Mouse (Mus musculus) adrenal gland, adult 2 months (tissue): ENCODE measurements around the gene Drc1. TPM values are rescaled to one million over a fixed set of nuclear protein-coding genes. Genes with fewer than 3 reads are reported as not detected.
A peak's percentile ranks its signal among the peaks of the same experiment; 100 is the strongest.

Experiments used
- DNase-seq: peaks from one replicate; pipeline ENCODE4 v3.0.0; 2021
- long read RNA-seq: library from polyadenylated mRNA; stranded (forward); transcript quantifications from one replicate; pipeline ENCODE4 v2.0.0, GENCODE M21; 2021
- polyA plus RNA-seq: library from polyadenylated mRNA; depleted of rRNA; stranded (reverse); fragments of >200 nt; gene quantifications from 2 replicates; pipeline ENCODE4 v1.2.3, GENCODE M21; 2012; rRNA removed
- total RNA-seq, 2 experiments: library from RNA; stranded (reverse); gene quantifications; 2 replicates each; pipeline ENCODE4 v1.2.3; 2021

Gene Drc1
- total RNA-seq (under 1 TPM; 0.49 to 0.59 TPM), polyA plus RNA-seq (0.11 TPM in 1 of 2 replicates, not detected in the other)
- long read RNA-seq, partial matches to known transcripts: 0 of 1 reads
- long read RNA-seq, other reads (novel, unspliced or antisense): 1 of 1 reads

GRCm38 (mm10) chr5:30281291-30281732, at the start of gene Drc1:
Gene Drc1, plus strand, starts transcription at chr5:30281388.
- peak; percentile 38 for DNase-seq

GRCm38 (mm10) chr5:30231891-30232270, 49.3 kb upstream of the Drc1 start:
- DNase-seq: no peak

- DNase-seq: peak; percentile 99
Measured at GRCm38 (mm10) chr5:30232271-30232971, 48.8 kb upstream of the Drc1 start, which contains the start of gene Selenoi. Gene Selenoi, plus strand, starts transcription at chr5:30232581.

- no peak for DNase-seq
Measured at GRCm38 (mm10) chr5:30233042-30233441, 48.1 kb upstream of the Drc1 start.

- DNase-seq: no peak
Measured at GRCm38 (mm10) chr5:30233979-30234378, 47.2 kb upstream of the Drc1 start.

- no peak for DNase-seq
Measured at GRCm38 (mm10) chr5:30235641-30236126, 45.5 kb upstream of the Drc1 start.

GRCm38 (mm10) chr5:30238533-30238932, 42.7 kb upstream of the Drc1 start:
- DNase-seq: no peak

GRCm38 (mm10) chr5:30240552-30240951, 40.6 kb upstream of the Drc1 start:
- DNase-seq: no peak

GRCm38 (mm10) chr5:30242410-30242809, 38.8 kb upstream of the Drc1 start:
- DNase-seq: peak; percentile 24

- no peak for DNase-seq
Measured at GRCm38 (mm10) chr5:30243741-30244140, 37.4 kb upstream of the Drc1 start.

GRCm38 (mm10) chr5:30245861-30246416, 35.2 kb upstream of the Drc1 start:
- no peak for DNase-seq

GRCm38 (mm10) chr5:30247666-30248065, 33.5 kb upstream of the Drc1 start:
- no peak for DNase-seq

GRCm38 (mm10) chr5:30255567-30256354, 25.4 kb upstream of the Drc1 start:
- no peak for DNase-seq

- no peak for DNase-seq
Measured at GRCm38 (mm10) chr5:30258776-30259175, 22.4 kb upstream of the Drc1 start.

- peak; percentile 19 for DNase-seq
Measured at GRCm38 (mm10) chr5:30270571-30271190, 10.5 kb upstream of the Drc1 start.

- DNase-seq: peak; percentile 52
Measured at GRCm38 (mm10) chr5:30271599-30272281, 9.4 kb upstream of the Drc1 start.

GRCm38 (mm10) chr5:30276361-30276760, 4.8 kb upstream of the Drc1 start:
- no peak for DNase-seq

- no peak for DNase-seq
Measured at GRCm38 (mm10) chr5:30278952-30279351, 2.2 kb upstream of the Drc1 start.

- DNase-seq: no peak
Measured at GRCm38 (mm10) chr5:30279446-30279845, 1.7 kb upstream of the Drc1 start.

- DNase-seq: no peak
Measured at GRCm38 (mm10) chr5:30280864-30281263, 324 bp upstream of the Drc1 start.
